Mouse (Mus musculus) cortical plate, adult 2 months (tissue): ENCODE data around the gene Ska3. TPM values are rescaled to one million over a fixed set of nuclear protein-coding genes. Genes with fewer than 3 reads are reported as not detected.

Source experiments
- H3K27ac ChIP-seq: fragments of 200-500 bp; 2 replicates; pipeline ENCODE4 v1.5.1; 2012; ENCODE audit warnings: low read length, control low read depth, inconsistent platforms; ENCODE audit not compliant: insufficient read depth
- H3K4me1 ChIP-seq: fragments of 200-500 bp; 2 replicates; pipeline ENCODE4 v1.6.1; 2011; ENCODE audit warnings: low read length; ENCODE audit not compliant: control insufficient read depth, insufficient read depth
- H3K4me3 ChIP-seq: fragments of 200-500 bp; 2 replicates; pipeline ENCODE4 v1.5.1; 2011; ENCODE audit warnings: mild to moderate bottlenecking, low read length, control low read depth; ENCODE audit not compliant: insufficient read depth
- CTCF ChIP-seq: fragments of 200-500 bp; IDR thresholded peaks from 2 replicates; pipeline ENCODE4 v1.5.1; 2011; ENCODE audit warnings: mild to moderate bottlenecking, control low read depth, low read length; ENCODE audit not compliant: insufficient read depth; ENCODE audit errors: extremely low read depth
- POLR2A ChIP-seq: fragments of 200-500 bp; IDR thresholded peaks from 2 replicates; pipeline ENCODE4 v1.6.1; 2011; ENCODE audit warnings: mild to moderate bottlenecking, low read length, control low read depth; ENCODE audit not compliant: insufficient read depth; ENCODE audit errors: extremely low read depth
- polyA plus RNA-seq: library from polyadenylated mRNA; depleted of rRNA; stranded (reverse); fragments of >200 nt; gene quantifications from 2 replicates; pipeline ENCODE4 v1.2.3, GENCODE M21; 2012; rRNA removed

Ska3 gene
- polyA plus RNA-seq, 1 experiment, result 0.67 TPM

- Histone ChIP-seq H3K4me1 (no peaks in the 10 kb centered on the region), H3K4me3 (no peak within 1 kb of the TSS), H3K27ac (no peak within 1 kb of the TSS)
- no peak for TF ChIP-seq POLR2A
- no peak for TF ChIP-seq CTCF
Measured at GRCm38 (mm10) chr14:57758237-57758636, 67.7 kb downstream of the Ska3 start, which contains the start of gene Lats2. Gene Lats2 (minus strand): TSS chr14:57758388.

Other genes with a start within 250 kb of the Ska3 start
- gene Xpo4, start 160.8 kb downstream of the Ska3 start, polyA plus RNA-seq, result 6.7 and 7.1 TPM in 2 replicates
- not detected in 2 replicates for gene Gm49361, start 80.1 kb downstream of the Ska3 start, polyA plus RNA-seq
- gene Lats2, start 67.8 kb downstream of the Ska3 start, polyA plus RNA-seq, result 14.4 and 16.7 TPM in 2 replicates
- gene Sap18, start 28.0 kb downstream of the Ska3 start, polyA plus RNA-seq, result 25.6 and 37.8 TPM in 2 replicates
- gene Mrpl57, start within 50 bp of the Ska3 start, polyA plus RNA-seq, result 61.4 and 65.6 TPM in 2 replicates
- 28.2 and 28.7 TPM in 2 replicates for gene Zdhhc20, start 64.1 kb upstream of the Ska3 start, polyA plus RNA-seq
- gene Micu2, start 173.1 kb upstream of the Ska3 start, polyA plus RNA-seq, result 20.1 and 20.3 TPM in 2 replicates
- gene Fgf9, start 244.4 kb upstream of the Ska3 start, polyA plus RNA-seq, result 18.0 and 20.5 TPM in 2 replicates